Mouse (Mus musculus): ENCODE measurements around the gene Pold2. TPM values are rescaled to one million over a fixed set of nuclear protein-coding genes. Genes with fewer than 3 reads are reported as not detected.

Pold2 gene
- 22.3 TPM for polyA plus RNA-seq (2015; fragmentation: Illumina TruSeq; extraction: RNeasy Lipid Tissue Mini Kit (QIAGEN cat#74804); ENCODE audit: low read depth, low replicate concordance)

GRCm38 (mm10) chr11:5877921-5878526 lies at the start of gene Pold2:
Gene Pold2, minus strand, starts transcription at chr11:5878292.

GRCm38 (mm10) chr11:5898531-5898930 lies 20.4 kb upstream of the Pold2 start, which contains the start of gene Myl7:
Gene Myl7, minus strand, starts transcription at chr11:5898782.

GRCm38 (mm10) chr11:5861678-5862393 lies 16.3 kb downstream of the Pold2 start, which contains the start of gene Aebp1:
Gene Aebp1, plus strand, starts transcription at chr11:5861947.

GRCm38 (mm10) chr11:5837251-5838246 lies 40.5 kb downstream of the Pold2 start, which contains the start of gene Polm:
Gene Polm, minus strand, starts transcription at chr11:5838016.

Other genes with a start within 250 kb of the Pold2 start
- 77.8 TPM for gene Mrps24, start 162.6 kb downstream of the Pold2 start, polyA plus RNA-seq (2015; fragmentation: Illumina TruSeq; extraction: RNeasy Lipid Tissue Mini Kit (QIAGEN cat#74804); ENCODE audit: low read depth, low replicate concordance)
- 36.3 TPM for gene Urgcp, start 115.9 kb downstream of the Pold2 start, polyA plus RNA-seq (2015; fragmentation: Illumina TruSeq; extraction: RNeasy Lipid Tissue Mini Kit (QIAGEN cat#74804); ENCODE audit: low read depth, low replicate concordance)
- gene Dbnl, start 89.8 kb downstream of the Pold2 start, polyA plus RNA-seq (2015; fragmentation: Illumina TruSeq; extraction: RNeasy Lipid Tissue Mini Kit (QIAGEN cat#74804); ENCODE audit: low read depth, low replicate concordance): 78.1 TPM
- gene Pgam2, start 74.6 kb downstream of the Pold2 start, polyA plus RNA-seq (2015; fragmentation: Illumina TruSeq; extraction: RNeasy Lipid Tissue Mini Kit (QIAGEN cat#74804); ENCODE audit: low read depth, low replicate concordance): 14.5 TPM
- 6.7 TPM for gene Polm, start 40.3 kb downstream of the Pold2 start, polyA plus RNA-seq (2015; fragmentation: Illumina TruSeq; extraction: RNeasy Lipid Tissue Mini Kit (QIAGEN cat#74804); ENCODE audit: low read depth, low replicate concordance)
- 10.4 TPM for gene Aebp1, start 16.3 kb downstream of the Pold2 start, polyA plus RNA-seq (2015; fragmentation: Illumina TruSeq; extraction: RNeasy Lipid Tissue Mini Kit (QIAGEN cat#74804); ENCODE audit: low read depth, low replicate concordance)
- not detected for gene Myl7, start 20.5 kb upstream of the Pold2 start, polyA plus RNA-seq (2015; fragmentation: Illumina TruSeq; extraction: RNeasy Lipid Tissue Mini Kit (QIAGEN cat#74804); ENCODE audit: low read depth, low replicate concordance)
- gene Gck, start 71.8 kb upstream of the Pold2 start, polyA plus RNA-seq (2015; fragmentation: Illumina TruSeq; extraction: RNeasy Lipid Tissue Mini Kit (QIAGEN cat#74804); ENCODE audit: low read depth, low replicate concordance): 2.3 TPM
- gene Ykt6, start 77.4 kb upstream of the Pold2 start, polyA plus RNA-seq (2015; fragmentation: Illumina TruSeq; extraction: RNeasy Lipid Tissue Mini Kit (QIAGEN cat#74804); ENCODE audit: low read depth, low replicate concordance): 102 TPM
- gene Camk2b, start 188.1 kb upstream of the Pold2 start, polyA plus RNA-seq (2015; fragmentation: Illumina TruSeq; extraction: RNeasy Lipid Tissue Mini Kit (QIAGEN cat#74804); ENCODE audit: low read depth, low replicate concordance): 438 TPM

Measured in brain, adult 10 weeks (tissue).